Mouse (Mus musculus): ENCODE results near the gene Gm8947.

DNA sequence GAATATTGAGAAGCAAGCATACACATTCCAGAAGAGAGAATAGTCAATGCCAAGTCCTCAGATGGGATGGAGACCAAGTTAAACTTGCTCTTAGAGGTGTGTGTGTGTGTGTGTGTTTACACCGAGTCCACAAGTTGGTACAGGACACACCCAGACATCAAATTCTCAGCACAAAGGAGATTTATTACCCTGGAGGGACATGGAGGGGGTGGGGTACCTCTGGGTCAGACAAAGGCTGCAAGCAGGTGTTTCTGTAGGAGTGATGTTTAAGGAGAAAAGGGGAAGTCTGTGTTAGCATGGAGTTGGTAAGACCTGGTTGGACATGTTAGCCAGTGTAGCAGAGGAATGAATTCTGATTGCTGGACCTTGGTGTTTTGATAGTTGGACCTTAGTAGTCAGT, 23.8 kb downstream of the Gm8947 start:
- no peak for TF ChIP-seq CTCF (IDR thresholded peaks at IDR 0.05; ENCODE audit: low read depth)
- TF ChIP-seq EP300 (IDR thresholded peaks at IDR 0.05; ENCODE audit: low read depth) = no peak
